Mouse (Mus musculus) bone marrow, adult 2 months (tissue): Measurements from ENCODE around the gene Gps2. TPM values are rescaled to one million over a fixed set of nuclear protein-coding genes. Genes with fewer than 3 reads are reported as not detected.

ENCODE experiments used
- H3K27ac ChIP-seq: fragments of 200-500 bp; 2 replicates; pipeline ENCODE4 v1.5.1; 2012; ENCODE audit warnings: low read depth, mild to moderate bottlenecking, control low read depth, inconsistent platforms, low read length; ENCODE audit not compliant: control insufficient read depth, poor library complexity, insufficient read depth
- H3K4me1 ChIP-seq: fragments of 200-500 bp; 2 replicates; pipeline ENCODE4 v1.6.1; 2011; ENCODE audit warnings: low read length; ENCODE audit not compliant: control insufficient read depth, insufficient read depth
- H3K4me3 ChIP-seq: fragments of 200-500 bp; replicated peaks from 2 replicates; pipeline ENCODE3; 2011; ENCODE audit warnings: mild to moderate bottlenecking, low read depth, low read length, control low read depth; ENCODE audit not compliant: control insufficient read depth
- CTCF ChIP-seq: fragments of 200-500 bp; IDR thresholded peaks from 2 replicates; pipeline ENCODE4 v1.5.1; 2011; ENCODE audit warnings: low read length, control low read depth; ENCODE audit not compliant: control insufficient read depth, insufficient read depth
- POLR2A ChIP-seq: fragments of 200-500 bp; IDR thresholded peaks from 2 replicates; pipeline ENCODE4 v1.6.1; 2011; ENCODE audit warnings: low read depth, mild to moderate bottlenecking, control low read depth, low read length, borderline replicate concordance; ENCODE audit not compliant: control insufficient read depth
- WGBS: fragments of 180-500 bp; shearing (Covaris S2); methylation state at CpG from one replicate; pipeline ENCODE4 v1.1.7; 2018; 5-methylcytosine and 5-hydroxymethylcytosine counted together
- polyA plus RNA-seq: library from polyadenylated mRNA; stranded (reverse); fragments of >200 nt; gene quantifications from 2 replicates; pipeline ENCODE4 v1.2.4, GENCODE M21; 2011; ENCODE audit warnings: low replicate concordance; ENCODE audit not compliant: missing spikeins, insufficient read depth, insufficient read length

Gps2 gene
- polyA plus RNA-seq, 1 experiment = 203 TPM

- H3K27ac ChIP-seq = no peak overlapping the region
- WGBS = 71% methylated on average over 8 of the region's 8 CpGs
- peaks cover 3% of the 10 kb centered on the region for H3K4me1 ChIP-seq
- TF ChIP-seq POLR2A = no peak
- no peak overlapping the region for H3K4me3 ChIP-seq
Measured at GRCm38 (mm10) chr11:69917379-69917948, 3.8 kb downstream of the Gps2 start.

GRCm38 (mm10) chr11:69918118-69918517 lies 4.4 kb downstream of the Gps2 start:
- Histone ChIP-seq H3K4me1 (peaks cover 2% of the 10 kb centered on the region), H3K27ac (no peak overlapping the region), H3K4me3 (no peak overlapping the region)
- no peak for TF ChIP-seq POLR2A
- TF ChIP-seq CTCF = no peak
- 66% methylated on average over 5 of the region's 5 CpGs for WGBS

- Histone ChIP-seq H3K4me1 (no peaks in the 10 kb centered on the region; the same call in 1 of the 2 replicates), H3K4me3 (peak overlapping the region; percentile 86), H3K27ac (no peak overlapping the region)
- TF ChIP-seq POLR2A (no peak), CTCF (no peak)
- 26% methylated on average over 9 of the region's 9 CpGs for WGBS
Measured at GRCm38 (mm10) chr11:69919053-69919452, 5.4 kb downstream of the Gps2 start.

GRCm38 (mm10) chr11:69919661-69920265 lies 6.1 kb downstream of the Gps2 start:
- Histone ChIP-seq H3K27ac (peak overlapping the region; percentile 95), H3K4me3 (peak overlapping the region; percentile 86), H3K4me1 (no peaks in the 10 kb centered on the region; the same call in 1 of the 2 replicates)
- WGBS = under 1% methylated on average over 17 of the region's 17 CpGs
- TF ChIP-seq POLR2A (no peak), CTCF (no peak)

GRCm38 (mm10) chr11:69920266-69921031 lies 6.8 kb downstream of the Gps2 start:
- TF ChIP-seq CTCF = no peak
- TF ChIP-seq POLR2A = no peak; the same call in 1 of the 2 replicates
- Histone ChIP-seq H3K4me1 (no peaks in the 10 kb centered on the region; the same call in 1 of the 2 replicates), H3K4me3 (peak overlapping the region; percentile 86), H3K27ac (peak overlapping the region; percentile 95)
- whole genome bisulfite sequencing = under 1% methylated on average over 64 of the region's 65 CpGs

GRCm38 (mm10) chr11:69921114-69922011 lies 7.7 kb downstream of the Gps2 start, which contains the start of gene Eif5a:
TSS of gene Eif5a (minus strand) at chr11:69921958.
- TF ChIP-seq CTCF = peak; percentile 54; the same call in 1 of the 2 replicates
- peak; percentile 90 for TF ChIP-seq POLR2A
- WGBS = under 1% methylated on average over 78 of the region's 78 CpGs
- Histone ChIP-seq H3K4me1 (no peaks in the 10 kb centered on the region; the same call in 1 of the 2 replicates), H3K27ac (peak within 1 kb of the TSS; percentile 95), H3K4me3 (peak within 1 kb of the TSS; percentile 86)

GRCm38 (mm10) chr11:69922012-69922756 lies 8.5 kb downstream of the Gps2 start:
- 3% methylated on average over 12 of the region's 12 CpGs for WGBS

More at GRCm38 (mm10) chr11:69922012-69922756, 8.5 kb downstream of the Gps2 start:
- Histone ChIP-seq H3K27ac (peak overlapping the region; percentile 78), H3K4me1 (no peaks in the 10 kb centered on the region; the same call in 1 of the 2 replicates), H3K4me3 (peak overlapping the region; percentile 77)
- TF ChIP-seq POLR2A (no peak), CTCF (no peak)
